Mouse (Mus musculus): ENCODE measurements around the gene Maco1. TPM values are rescaled to one million over a fixed set of nuclear protein-coding genes. Genes with fewer than 3 reads are reported as not detected.
"Not testable (repeated sequence)": the region's sequence is repeated elsewhere in the genome, so short reads cannot be mapped to it uniquely, and the experiment has no call there.

The Maco1 gene
- total RNA-seq, 1 experiment: 56.1 TPM

- Histone ChIP-seq H3K36me3 (ENCODE audit: control insufficient read depth, insufficient read depth, low read length, poor library complexity, severe bottlenecking) (peaks cover 10% of the 10 kb centered on the region), H3K9ac (ENCODE audit: insufficient read depth, low read depth, low read length, poor library complexity, severe bottlenecking) (no peak overlapping the region), H3K27ac (ENCODE audit: insufficient read depth, low read depth, low read length, poor library complexity, severe bottlenecking) (no peak overlapping the region), H3K4me3 (ENCODE audit: insufficient read depth in 1 of 2, low read depth in 1 of 2, low read length in 2 of 2, poor library complexity in 1 of 2, severe bottlenecking in 1 of 2) (no peak overlapping the region), H3K4me1 (ENCODE audit: control insufficient read depth in 2 of 2, insufficient read depth in 2 of 2, low read length in 2 of 2, poor library complexity in 1 of 2) (peaks cover 2 to 6% of the 10 kb centered on the region in 2 experiments; a peak in 2 of 4 replicates), H3K9me3 (ENCODE audit: control insufficient read depth, insufficient read depth, low read depth, low read length) (no peaks in the 10 kb centered on the region)
- DNase-seq (ENCODE audit: low read depth, low spot score): no peak
- TF ChIP-seq ZC3H11A (IDR thresholded peaks at IDR 0.05; ENCODE audit: borderline replicate concordance, low read depth, low read length) (no peak), ZNF384 (IDR thresholded peaks at IDR 0.05; ENCODE audit: low read depth, low read length) (no peak), HCFC1 (IDR thresholded peaks at IDR 0.05; ENCODE audit: borderline replicate concordance, insufficient read depth, low read length) (no peak), MAFK (IDR thresholded peaks at IDR 0.05; ENCODE audit: insufficient read depth, low read depth, low read length) (no peak), CHD2 (IDR thresholded peaks at IDR 0.05; ENCODE audit: low read depth, low read length) (no peak)
- in situ Hi-C loops (cut with MboI; ENCODE audit: low sequenced_read_pairs in 2 of 2, unreplicated experiment in 2 of 2): no loop called here
These were observed 17.7 kb downstream of the Maco1 start for GRCm38 (mm10) chr4:134835486-134835885.

- Histone ChIP-seq H3K9ac (ENCODE audit: insufficient read depth, low read depth, low read length, poor library complexity, severe bottlenecking) (no peak overlapping the region), H3K4me3 (ENCODE audit: insufficient read depth in 1 of 2, low read depth in 1 of 2, low read length in 2 of 2, poor library complexity in 1 of 2, severe bottlenecking in 1 of 2) (no peak overlapping the region), H3K36me3 (ENCODE audit: control insufficient read depth, insufficient read depth, low read length, poor library complexity, severe bottlenecking) (peaks cover 15% of the 10 kb centered on the region), H3K9me3 (ENCODE audit: control insufficient read depth, insufficient read depth, low read depth, low read length) (no peaks in the 10 kb centered on the region), H3K4me1 (ENCODE audit: control insufficient read depth in 2 of 2, insufficient read depth in 2 of 2, low read length in 2 of 2, poor library complexity in 1 of 2) (peaks cover 0 to 2% of the 10 kb centered on the region in 2 experiments; a peak in 1 of 4 replicates), H3K27ac (ENCODE audit: insufficient read depth, low read depth, low read length, poor library complexity, severe bottlenecking) (no peak overlapping the region)
- in situ Hi-C loops (cut with MboI; ENCODE audit: low sequenced_read_pairs in 2 of 2, unreplicated experiment in 2 of 2): no loop called here
- no peak for DNase-seq (ENCODE audit: low read depth, low spot score)
- TF ChIP-seq MAFK (IDR thresholded peaks at IDR 0.05; ENCODE audit: insufficient read depth, low read depth, low read length): no peak
These were observed 21.2 kb downstream of the Maco1 start for GRCm38 (mm10) chr4:134831934-134832333.

GRCm38 (mm10) chr4:134827806-134828205, 25.3 kb downstream of the Maco1 start:
- H3K4me1 ChIP-seq (ENCODE audit: control insufficient read depth in 2 of 2, insufficient read depth in 2 of 2, low read length in 2 of 2, poor library complexity in 1 of 2): peaks cover 2% of the 10 kb centered on the region in 2 experiments; a peak in 1 of 4 replicates
- TF ChIP-seq CHD2 (IDR thresholded peaks at IDR 0.05; ENCODE audit: low read depth, low read length) (no peak), ZNF384 (IDR thresholded peaks at IDR 0.05; ENCODE audit: low read depth, low read length) (no peak)
- H3K36me3 ChIP-seq (ENCODE audit: control insufficient read depth, insufficient read depth, low read length, poor library complexity, severe bottlenecking): peaks cover 15% of the 10 kb centered on the region
- no peak overlapping the region for H3K9ac ChIP-seq (ENCODE audit: insufficient read depth, low read depth, low read length, poor library complexity, severe bottlenecking)
- H3K9me3 ChIP-seq (ENCODE audit: control insufficient read depth, insufficient read depth, low read depth, low read length): no peaks in the 10 kb centered on the region
- H3K4me3 ChIP-seq (ENCODE audit: insufficient read depth in 1 of 2, low read depth in 1 of 2, low read length in 2 of 2, poor library complexity in 1 of 2, severe bottlenecking in 1 of 2): no peak overlapping the region
- no peak for DNase-seq (ENCODE audit: low read depth, low spot score)
- in situ Hi-C loops (cut with MboI; ENCODE audit: low sequenced_read_pairs in 2 of 2, unreplicated experiment in 2 of 2): no loop called here
- H3K27ac ChIP-seq (ENCODE audit: insufficient read depth, low read depth, low read length, poor library complexity, severe bottlenecking): no peak overlapping the region

GRCm38 (mm10) chr4:134826348-134826747, 26.8 kb downstream of the Maco1 start:
- H3K27ac ChIP-seq (ENCODE audit: insufficient read depth, low read depth, low read length, poor library complexity, severe bottlenecking): no peak overlapping the region; the same call in 1 of the 2 replicates
- no peak overlapping the region for H3K4me3 ChIP-seq (ENCODE audit: insufficient read depth in 1 of 2, low read depth in 1 of 2, low read length in 2 of 2, poor library complexity in 1 of 2, severe bottlenecking in 1 of 2)
- peaks cover 2% of the 10 kb centered on the region in 2 experiments; a peak in 1 of 4 replicates for H3K4me1 ChIP-seq (ENCODE audit: control insufficient read depth in 2 of 2, insufficient read depth in 2 of 2, low read length in 2 of 2, poor library complexity in 1 of 2)
- H3K9me3 ChIP-seq (ENCODE audit: control insufficient read depth, insufficient read depth, low read depth, low read length): no peaks in the 10 kb centered on the region
- H3K9ac ChIP-seq (ENCODE audit: insufficient read depth, low read depth, low read length, poor library complexity, severe bottlenecking): no peak overlapping the region
- H3K36me3 ChIP-seq (ENCODE audit: control insufficient read depth, insufficient read depth, low read length, poor library complexity, severe bottlenecking): peaks cover 17% of the 10 kb centered on the region
- no peak for DNase-seq (ENCODE audit: low read depth, low spot score)
- in situ Hi-C loops (cut with MboI; ENCODE audit: low sequenced_read_pairs in 2 of 2, unreplicated experiment in 2 of 2): no loop called here
- no peak for TF ChIP-seq MAFK (IDR thresholded peaks at IDR 0.05; ENCODE audit: insufficient read depth, low read depth, low read length)
- TF ChIP-seq CHD2 (IDR thresholded peaks at IDR 0.05; ENCODE audit: low read depth, low read length): no peak
- no peak for TF ChIP-seq ZNF384 (IDR thresholded peaks at IDR 0.05; ENCODE audit: low read depth, low read length)
- TF ChIP-seq ZC3H11A (IDR thresholded peaks at IDR 0.05; ENCODE audit: borderline replicate concordance, low read depth, low read length): no peak
- TF ChIP-seq HCFC1 (IDR thresholded peaks at IDR 0.05; ENCODE audit: borderline replicate concordance, insufficient read depth, low read length): no peak

- in situ Hi-C loops (cut with MboI; ENCODE audit: low sequenced_read_pairs in 2 of 2, unreplicated experiment in 2 of 2); H3K4me3 ChIP-seq (ENCODE audit: insufficient read depth in 1 of 2, low read depth in 1 of 2, low read length in 2 of 2, poor library complexity in 1 of 2, severe bottlenecking in 1 of 2); H3K9ac ChIP-seq (ENCODE audit: insufficient read depth, low read depth, low read length, poor library complexity, severe bottlenecking); H3K27ac ChIP-seq (ENCODE audit: insufficient read depth, low read depth, low read length, poor library complexity, severe bottlenecking); H3K4me1 ChIP-seq (ENCODE audit: control insufficient read depth in 2 of 2, insufficient read depth in 2 of 2, low read length in 2 of 2, poor library complexity in 1 of 2); H3K9me3 ChIP-seq (ENCODE audit: control insufficient read depth, insufficient read depth, low read depth, low read length); DNase-seq (ENCODE audit: low read depth, low spot score): not testable (repeated sequence)
- peaks cover 14% of the 10 kb centered on the region for H3K36me3 ChIP-seq (ENCODE audit: control insufficient read depth, insufficient read depth, low read length, poor library complexity, severe bottlenecking)
These were observed 27.3 kb downstream of the Maco1 start for GRCm38 (mm10) chr4:134825864-134826263.
